Comparison of ENCODE assay signal across 8 mouse cellular contexts in the genomic region with DNA sequence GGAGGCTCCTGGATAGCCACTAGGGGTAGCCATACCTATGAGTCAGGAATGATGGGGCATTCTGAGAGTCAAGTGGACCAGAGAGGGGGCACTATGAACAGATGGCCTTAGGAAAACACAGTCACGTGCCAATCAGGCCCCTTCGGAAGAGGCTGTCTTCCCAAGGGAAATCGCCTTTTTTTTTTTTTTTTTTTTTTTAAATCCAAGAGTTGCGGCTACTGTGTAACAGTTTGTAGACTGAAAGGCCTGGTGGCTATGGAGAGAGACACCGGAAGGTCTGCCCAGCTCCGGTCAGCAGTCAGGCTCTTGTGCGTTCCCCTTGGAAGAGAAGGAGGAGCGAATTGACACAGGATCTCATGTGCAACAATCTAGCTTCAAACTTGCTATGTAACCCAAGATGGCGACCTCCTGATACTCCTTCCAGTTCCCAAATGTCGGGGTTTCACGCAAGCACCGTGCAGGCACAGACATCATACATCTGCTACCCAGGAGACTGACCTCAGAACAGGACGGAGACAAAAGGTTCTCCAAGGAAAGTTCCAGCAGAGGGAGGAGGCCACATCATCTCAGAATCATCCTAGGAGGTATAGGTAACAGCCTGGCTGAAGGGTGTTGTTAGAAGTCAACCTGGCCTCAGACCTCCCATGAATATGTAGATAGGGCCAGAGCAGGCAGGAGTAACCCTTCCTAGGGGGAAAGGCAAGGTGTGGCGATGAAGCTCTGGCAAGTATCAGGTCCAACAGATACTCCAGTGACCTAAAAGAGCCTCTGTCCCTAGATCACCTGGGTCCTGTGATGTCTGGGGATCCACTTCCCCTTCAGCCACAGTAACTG. TPM values are rescaled to one million over a fixed set of nuclear protein-coding genes. Genes with fewer than 3 reads are reported as not detected.
DNase-seq lines count a peak whose midpoint lies in the region; ATAC-seq and TF ChIP-seq lines count a peak whose summit lies in the region.

No protein-coding gene starts in this region.

- H3K9ac ChIP-seq in heart, postnatal 0 days (replicated peaks; ENCODE audit: low read depth, low read length) = peak overlapping the region; percentile 59
- H3K9ac ChIP-seq in hindbrain, embryonic 11.5 days (ENCODE audit: low read depth, low read length) = no peak overlapping the region; the same call in none of the 2 replicates
- peak overlapping the region; percentile 76; the same call in 1 of the 2 replicates for H3K9ac ChIP-seq in midbrain, embryonic 13.5 days (replicated peaks)

- 47% methylated on average over 14 of the region's 14 CpGs for WGBS in heart, postnatal 0 days
- WGBS in hindbrain, embryonic 11.5 days = 44% methylated on average over 14 of the region's 14 CpGs
- WGBS in midbrain, embryonic 13.5 days = 53% methylated on average over 14 of the region's 14 CpGs

- DNase-seq in heart, postnatal 0 days (ENCODE audit: low spot score) = no peak
- DNase-seq in heart, adult 8-10 months (ENCODE audit: low spot score) = no peak
- peak; percentile 68 for DNase-seq in ZHBTc4 (ENCODE audit: low read depth, low spot score)
- DNase-seq in hindbrain, embryonic 11.5 days (ENCODE audit: low spot score) = no peak
- DNase-seq in frontal cortex, postnatal 10 days (ENCODE audit: low spot score in 2 of 2) = no peak
- DNase-seq in thymus, postnatal 14 days = no peak

- peak; percentile 38 for TF ChIP-seq CTCF in heart, postnatal 0 days (IDR thresholded peaks at IDR 0.05; ENCODE audit: low read depth)

- peaks cover 20% of the 10 kb centered on the region for H3K4me1 ChIP-seq in heart, postnatal 0 days (ENCODE audit: control insufficient read depth, insufficient read depth)
- peaks cover 6% of the 10 kb centered on the region; the same call in 1 of the 2 replicates for H3K4me1 ChIP-seq in hindbrain, embryonic 11.5 days (replicated peaks; ENCODE audit: control insufficient read depth, insufficient read depth, low read length)
- peaks cover 37% of the 10 kb centered on the region for H3K4me1 ChIP-seq in midbrain, embryonic 13.5 days (replicated peaks)

- no peaks in the 10 kb centered on the region for H3K9me3 ChIP-seq in heart, postnatal 0 days (replicated peaks; ENCODE audit: control insufficient read depth, low read length)
- H3K9me3 ChIP-seq in hindbrain, embryonic 11.5 days (ENCODE audit: control insufficient read depth, low read length) = no peaks in the 10 kb centered on the region
- H3K9me3 ChIP-seq in midbrain, embryonic 13.5 days = no peaks in the 10 kb centered on the region

- peaks cover 5% of the 10 kb centered on the region for H3K36me3 ChIP-seq in heart, postnatal 0 days (replicated peaks; ENCODE audit: control insufficient read depth, insufficient read depth, low read length)
- peaks cover 3% of the 10 kb centered on the region for H3K36me3 ChIP-seq in hindbrain, embryonic 11.5 days (ENCODE audit: control insufficient read depth, insufficient read depth, low read length)
- H3K36me3 ChIP-seq in midbrain, embryonic 13.5 days = peaks cover 5% of the 10 kb centered on the region

- peak overlapping the region; percentile 90 for H3K4me2 ChIP-seq in heart, postnatal 0 days (ENCODE audit: low read depth, low read length)
- peak overlapping the region; percentile 93 for H3K4me2 ChIP-seq in hindbrain, embryonic 11.5 days (replicated peaks; ENCODE audit: low read depth, low read length)
- H3K4me2 ChIP-seq in midbrain, embryonic 13.5 days (replicated peaks) = peak overlapping the region; percentile 88

- no peak for TF ChIP-seq EP300 in heart, postnatal 0 days (IDR thresholded peaks at IDR 0.05; ENCODE audit: low read depth)

- peak overlapping the region; percentile 85 for H3K27ac ChIP-seq in heart, postnatal 0 days (ENCODE audit: low read depth)
- peak overlapping the region; percentile 88 for H3K27ac ChIP-seq in hindbrain, embryonic 11.5 days (ENCODE audit: low read depth, low read length)
- peak overlapping the region; percentile 77 for H3K27ac ChIP-seq in midbrain, embryonic 13.5 days

- no peaks in the 10 kb centered on the region for H3K27me3 ChIP-seq in heart, postnatal 0 days (ENCODE audit: control insufficient read depth, insufficient read depth, low read length)
- H3K27me3 ChIP-seq in hindbrain, embryonic 11.5 days (ENCODE audit: control insufficient read depth, insufficient read depth, low read length) = no peaks in the 10 kb centered on the region
- H3K27me3 ChIP-seq in midbrain, embryonic 13.5 days = no peaks in the 10 kb centered on the region

- peak overlapping the region; percentile 73 for H3K4me3 ChIP-seq in heart, postnatal 0 days (ENCODE audit: low read depth, low read length)
- H3K4me3 ChIP-seq in hindbrain, embryonic 11.5 days (ENCODE audit: low read depth, low read length) = peak overlapping the region; percentile 63
- peak overlapping the region; percentile 60 for H3K4me3 ChIP-seq in midbrain, embryonic 13.5 days (replicated peaks)

- ATAC-seq in heart, postnatal 0 days (ENCODE audit: insufficient read depth, low read depth) = no peak
- ATAC-seq in hindbrain, embryonic 11.5 days (ENCODE audit: low FRiP score) = peak; percentile 55; the same call in 1 of the 2 replicates
- no peak for ATAC-seq in midbrain, embryonic 13.5 days
- ATAC-seq in activated CD4-positive, CD25-positive, alpha-beta regulatory T cell, adult 4 months = no peak

RNA-seq across cellular contexts. Expression of a gene that starts 1.2 kb away (rescaled TPM):
- total RNA-seq in heart, postnatal 0 days (2014; rRNA removed; ENCODE audit: low replicate concordance) = 24.8 and 33.1 TPM in 2 replicates
- 8.6 and 11.4 TPM in 2 replicates for polyA plus RNA-seq in heart, postnatal 0 days (2015; fragmentation: Nextera tagmentation; extraction: Ambion mirVana)
- total RNA-seq in heart, adult 8-10 months (2022) = under 1 TPM in 2 of 4 experiments, not detected in 2; 0.46 to 0.97 TPM
- polyA plus RNA-seq in hindbrain, embryonic 11.5 days (2014; fragmentation: Nextera tagmentation; extraction: Ambion mirVana) = 28.4 and 30.5 TPM in 2 replicates
- 18.4 and 19.9 TPM in 2 replicates for polyA plus RNA-seq in midbrain, embryonic 13.5 days (2015; fragmentation: Nextera tagmentation; extraction: Ambion mirVana)
- 10 to 100 TPM in 1 of 2 experiments, 1 to 10 TPM in 1; 9.2 to 12.4 TPM for polyA plus RNA-seq in activated CD4-positive, CD25-positive, alpha-beta regulatory T cell, adult 4 months (2017; shearing (Covaris generic))

RNA-seq across cellular contexts. Expression of a gene that starts 9.0 kb away (rescaled TPM):
- 69.2 and 74.5 TPM in 2 replicates for total RNA-seq in heart, postnatal 0 days (2014; rRNA removed; ENCODE audit: low replicate concordance)
- polyA plus RNA-seq in heart, postnatal 0 days (2015; fragmentation: Nextera tagmentation; extraction: Ambion mirVana) = 53.0 and 59.9 TPM in 2 replicates
- 10 to 100 TPM; 29.4 to 47.1 (median 38.3) TPM for total RNA-seq in heart, adult 8-10 months (2022)
- 90.2 and 90.9 TPM in 2 replicates for polyA plus RNA-seq in hindbrain, embryonic 11.5 days (2014; fragmentation: Nextera tagmentation; extraction: Ambion mirVana)
- 99.5 and 108 TPM in 2 replicates for polyA plus RNA-seq in midbrain, embryonic 13.5 days (2015; fragmentation: Nextera tagmentation; extraction: Ambion mirVana)
- polyA plus RNA-seq in activated CD4-positive, CD25-positive, alpha-beta regulatory T cell, adult 4 months (2017; shearing (Covaris generic)) = 10 to 100 TPM; 10.3 to 13.3 TPM

RNA-seq across cellular contexts. Expression of a gene that starts 10.5 kb away (rescaled TPM):
- total RNA-seq in heart, postnatal 0 days (2014; rRNA removed; ENCODE audit: low replicate concordance) = 161 and 188 TPM in 2 replicates
- 192 and 196 TPM in 2 replicates for polyA plus RNA-seq in heart, postnatal 0 days (2015; fragmentation: Nextera tagmentation; extraction: Ambion mirVana)
- total RNA-seq in heart, adult 8-10 months (2022) = 10 to 100 TPM; 31.4 to 47.5 (median 39.6) TPM
- polyA plus RNA-seq in hindbrain, embryonic 11.5 days (2014; fragmentation: Nextera tagmentation; extraction: Ambion mirVana) = 433 and 450 TPM in 2 replicates
- 308 and 310 TPM in 2 replicates for polyA plus RNA-seq in midbrain, embryonic 13.5 days (2015; fragmentation: Nextera tagmentation; extraction: Ambion mirVana)
- polyA plus RNA-seq in activated CD4-positive, CD25-positive, alpha-beta regulatory T cell, adult 4 months (2017; shearing (Covaris generic)) = 100 to 1,000 TPM; 282 to 313 TPM

RNA-seq across cellular contexts. Expression of a gene that starts 31.8 kb away (rescaled TPM):
- total RNA-seq in heart, postnatal 0 days (2014; rRNA removed; ENCODE audit: low replicate concordance) = 89.3 and 100 TPM in 2 replicates
- polyA plus RNA-seq in heart, postnatal 0 days (2015; fragmentation: Nextera tagmentation; extraction: Ambion mirVana) = 41.3 and 42.4 TPM in 2 replicates
- total RNA-seq in heart, adult 8-10 months (2022) = 10 to 100 TPM; 50.1 to 52.8 (median 51.7) TPM
- 64.8 and 77.3 TPM in 2 replicates for polyA plus RNA-seq in hindbrain, embryonic 11.5 days (2014; fragmentation: Nextera tagmentation; extraction: Ambion mirVana)
- polyA plus RNA-seq in midbrain, embryonic 13.5 days (2015; fragmentation: Nextera tagmentation; extraction: Ambion mirVana) = 61.6 and 62.6 TPM in 2 replicates
- 10 to 100 TPM; 46.7 to 58.6 TPM for polyA plus RNA-seq in activated CD4-positive, CD25-positive, alpha-beta regulatory T cell, adult 4 months (2017; shearing (Covaris generic))

RNA-seq across cellular contexts. Expression of a gene that starts 38.7 kb away (rescaled TPM):
- 0.46 and 1.1 TPM in 2 replicates for total RNA-seq in heart, postnatal 0 days (2014; rRNA removed; ENCODE audit: low replicate concordance)
- 0.30 and 0.32 TPM in 2 replicates for polyA plus RNA-seq in heart, postnatal 0 days (2015; fragmentation: Nextera tagmentation; extraction: Ambion mirVana)
- total RNA-seq in heart, adult 8-10 months (2022) = under 1 TPM; 0.19 to 0.80 (median 0.41) TPM
- polyA plus RNA-seq in hindbrain, embryonic 11.5 days (2014; fragmentation: Nextera tagmentation; extraction: Ambion mirVana) = 0.42 and 0.48 TPM in 2 replicates
- polyA plus RNA-seq in midbrain, embryonic 13.5 days (2015; fragmentation: Nextera tagmentation; extraction: Ambion mirVana) = 0.14 and 0.39 TPM in 2 replicates
- 10 to 100 TPM; 51.5 to 69.6 TPM for polyA plus RNA-seq in activated CD4-positive, CD25-positive, alpha-beta regulatory T cell, adult 4 months (2017; shearing (Covaris generic))
